Mouse (Mus musculus) hindbrain, embryonic 14.5 days (tissue): ENCODE measurements around the gene Fbxo3. TPM values are rescaled to one million over a fixed set of nuclear protein-coding genes. Genes with fewer than 3 reads are reported as not detected.
A peak's percentile ranks its signal among the peaks of the same experiment; 100 is the strongest.
"Not testable (repeated sequence)": the region's sequence is repeated elsewhere in the genome, so short reads cannot be mapped to it uniquely, and the experiment has no call there.

Source experiments
- ATAC-seq: fragments of 200-750 bp; cut with Nextera tagmentation; 2 replicates; pipeline ENCODE4 v1.8.0; 2017; ENCODE audit warnings: moderate number of reproducible peaks, mild to moderate bottlenecking, moderate TSS enrichment, moderate library complexity; ENCODE audit not compliant: low FRiP score
- DNase-seq: peaks from one replicate; pipeline ENCODE4 v3.0.0-alpha.2; 2015; ENCODE audit warnings: low spot score
- H3K27ac ChIP-seq: fragments of 300-500 bp; sonication (generic); 2 replicates; pipeline ENCODE4 v1.5.1; 2014; ENCODE audit warnings: mild to moderate bottlenecking, moderate library complexity
- H3K27me3 ChIP-seq: fragments of 300-500 bp; sonication (generic); 2 replicates; pipeline ENCODE4 v1.6.1; 2014; ENCODE audit warnings: mild to moderate bottlenecking, low read length, mixed read lengths; ENCODE audit not compliant: control insufficient read depth, insufficient read depth
- H3K36me3 ChIP-seq: fragments of 300-500 bp; sonication (generic); replicated peaks from 2 replicates; pipeline ENCODE4 v1.6.1; 2014; ENCODE audit not compliant: control insufficient read depth, insufficient read depth
- H3K4me1 ChIP-seq: fragments of 300-500 bp; sonication (generic); replicated peaks from 2 replicates; pipeline ENCODE4 v1.6.1; 2014; ENCODE audit warnings: antibody characterized with exemption, low read length, mixed read lengths; ENCODE audit not compliant: control insufficient read depth, insufficient read depth
- H3K4me2 ChIP-seq: fragments of 300-500 bp; sonication (generic); replicated peaks from 2 replicates; pipeline ENCODE4 v1.6.1; 2014; ENCODE audit warnings: mild to moderate bottlenecking, moderate library complexity
- H3K4me3 ChIP-seq: fragments of 300-500 bp; sonication (generic); replicated peaks from 2 replicates; pipeline ENCODE4 v1.5.1; 2014; ENCODE audit warnings: mild to moderate bottlenecking, low read length
- H3K9ac ChIP-seq: fragments of 300-500 bp; sonication (generic); 2 replicates; pipeline ENCODE4 v1.6.1; 2014
- H3K9me3 ChIP-seq: fragments of 300-500 bp; sonication (generic); 2 replicates; pipeline ENCODE4 v1.6.1; 2016; ENCODE audit warnings: low read length; ENCODE audit not compliant: control insufficient read depth
- WGBS: fragments of 180-500 bp; shearing (Covaris S2); extraction: QIAGEN DNeasy Blood & Tissue Kit; methylation state at CpG from one replicate; pipeline ENCODE4 v1.1.7; 2014; 5-methylcytosine and 5-hydroxymethylcytosine counted together
- polyA plus RNA-seq: library from polyadenylated mRNA; unstranded; fragments of >200 nt; fragmentation: Nextera tagmentation; extraction: Ambion mirVana; gene quantifications from 2 replicates; pipeline ENCODE4 v1.2.1, GENCODE M21; 2014

The Fbxo3 gene
- polyA plus RNA-seq, 1 experiment from 2014 or later: 68.3 TPM

- Histone ChIP-seq H3K9ac (no peak overlapping the region), H3K9me3 (no peaks in the 10 kb centered on the region), H3K27ac (no peak overlapping the region), H3K4me3 (no peak overlapping the region), H3K4me1 (no peaks in the 10 kb centered on the region), H3K4me2 (no peak overlapping the region), H3K27me3 (no peaks in the 10 kb centered on the region), H3K36me3 (peaks cover 55% of the 10 kb centered on the region)
- ATAC-seq (no peak), DNase-seq (no peak)
- 88% methylated on average over 1 of the region's 1 CpGs for WGBS
Measured at GRCm38 (mm10) chr2:104058381-104058780, 30.9 kb downstream of the Fbxo3 start.

GRCm38 (mm10) chr2:104058954-104059353, 31.4 kb downstream of the Fbxo3 start:
- H3K27ac ChIP-seq: no peak overlapping the region

GRCm38 (mm10) chr2:104059786-104060185, 32.3 kb downstream of the Fbxo3 start:
- H3K36me3 ChIP-seq: peaks cover 41% of the 10 kb centered on the region
- 85% methylated on average over 10 of the region's 10 CpGs for WGBS
- no peak overlapping the region for H3K9ac ChIP-seq
- H3K27me3 ChIP-seq: no peaks in the 10 kb centered on the region
- H3K4me3 ChIP-seq: no peak overlapping the region
- no peak overlapping the region for H3K4me2 ChIP-seq
- H3K27ac ChIP-seq: no peak overlapping the region
- ATAC-seq (no peak), DNase-seq (no peak)
- H3K9me3 ChIP-seq: no peaks in the 10 kb centered on the region
- H3K4me1 ChIP-seq: no peaks in the 10 kb centered on the region

More at GRCm38 (mm10) chr2:104058954-104059353, 31.4 kb downstream of the Fbxo3 start:
- Histone ChIP-seq H3K9ac (no peak overlapping the region), H3K4me1 (no peaks in the 10 kb centered on the region), H3K27me3 (no peaks in the 10 kb centered on the region), H3K36me3 (peaks cover 50% of the 10 kb centered on the region), H3K4me3 (no peak overlapping the region), H3K9me3 (no peaks in the 10 kb centered on the region), H3K4me2 (no peak overlapping the region)
- WGBS: 95% methylated on average over 4 of the region's 4 CpGs
- DNase-seq (no peak), ATAC-seq (no peak)

- DNase-seq (no peak), ATAC-seq (no peak)
- Histone ChIP-seq H3K4me2 (no peak overlapping the region), H3K27ac (no peak overlapping the region), H3K36me3 (peaks cover 29% of the 10 kb centered on the region), H3K4me3 (no peak overlapping the region), H3K9ac (no peak overlapping the region), H3K9me3 (no peaks in the 10 kb centered on the region), H3K27me3 (no peaks in the 10 kb centered on the region), H3K4me1 (no peaks in the 10 kb centered on the region)
- WGBS: 96% methylated on average over 6 of the region's 6 CpGs
Measured at GRCm38 (mm10) chr2:104060996-104061395, 33.5 kb downstream of the Fbxo3 start.

- H3K36me3 ChIP-seq: peaks cover 29% of the 10 kb centered on the region
- no peaks in the 10 kb centered on the region for H3K27me3 ChIP-seq
- ATAC-seq (no peak), DNase-seq (no peak)
- H3K9me3 ChIP-seq: no peaks in the 10 kb centered on the region
- no peak overlapping the region for H3K27ac ChIP-seq
- no peak overlapping the region for H3K9ac ChIP-seq
- H3K4me1 ChIP-seq: no peaks in the 10 kb centered on the region
- no peak overlapping the region for H3K4me2 ChIP-seq
- H3K4me3 ChIP-seq: no peak overlapping the region
Measured at GRCm38 (mm10) chr2:104062665-104063064, 35.1 kb downstream of the Fbxo3 start.

GRCm38 (mm10) chr2:104064152-104064551, 36.6 kb downstream of the Fbxo3 start:
- Histone ChIP-seq H3K4me2 (no peak overlapping the region), H3K9me3 (no peaks in the 10 kb centered on the region), H3K27me3 (no peaks in the 10 kb centered on the region), H3K27ac (no peak overlapping the region), H3K36me3 (peaks cover 22% of the 10 kb centered on the region), H3K4me1 (no peaks in the 10 kb centered on the region), H3K9ac (no peak overlapping the region), H3K4me3 (no peak overlapping the region)
- DNase-seq (no peak), ATAC-seq (no peak)
- WGBS: 91% methylated on average over 2 of the region's 2 CpGs

- not testable (repeated sequence) for DNase-seq, H3K27me3 ChIP-seq, H3K9me3 ChIP-seq, H3K4me1 ChIP-seq, H3K27ac ChIP-seq, ATAC-seq, H3K4me3 ChIP-seq, H3K4me2 ChIP-seq, H3K9ac ChIP-seq
- H3K36me3 ChIP-seq: peaks cover 12% of the 10 kb centered on the region
- 91% methylated on average over 5 of the region's 6 CpGs for WGBS
Measured at GRCm38 (mm10) chr2:104065526-104065925, 38.0 kb downstream of the Fbxo3 start, which contains the start of gene Gm10912. Gm10912 (plus strand) TSS chr2:104065826.

- 81% methylated on average over 7 of the region's 7 CpGs for WGBS
Measured at GRCm38 (mm10) chr2:104068450-104068849, 40.9 kb downstream of the Fbxo3 start, which contains the start of gene Gm10799. Gm10799 (minus strand) TSS chr2:104068550.

GRCm38 (mm10) chr2:104069704-104070185, 42.2 kb downstream of the Fbxo3 start, which contains the start of gene Cd59b:
Cd59b (plus strand) TSS chr2:104069849.
- Histone ChIP-seq H3K9ac (no peak within 1 kb of the TSS), H3K9me3 (no peaks in the 10 kb centered on the region), H3K4me1 (peaks cover 4% of the 10 kb centered on the region; the same call in 1 of the 2 replicates), H3K27ac (no peak within 1 kb of the TSS), H3K4me3 (peak within 1 kb of the TSS; percentile 31), H3K36me3 (no peaks in the 10 kb centered on the region), H3K27me3 (no peaks in the 10 kb centered on the region), H3K4me2 (peak within 1 kb of the TSS; percentile 52)
- ATAC-seq: peak; percentile 79
- DNase-seq: peak; percentile 40
- WGBS: 4% methylated on average over 13 of the region's 13 CpGs

More at GRCm38 (mm10) chr2:104068450-104068849, 40.9 kb downstream of the Fbxo3 start, which contains the start of gene Gm10799:
- H3K4me2 ChIP-seq: 0 out of 2 replicates have a peak within 1 kb of the TSS, but pooled peaks have one; percentile 52
- H3K36me3 ChIP-seq, H3K27ac ChIP-seq, H3K27me3 ChIP-seq, H3K4me1 ChIP-seq, H3K4me3 ChIP-seq, ATAC-seq, H3K9ac ChIP-seq, DNase-seq, H3K9me3 ChIP-seq: not testable (repeated sequence)

GRCm38 (mm10) chr2:104078285-104078684, 50.8 kb downstream of the Fbxo3 start:
- not testable (repeated sequence) for DNase-seq, H3K4me3 ChIP-seq, H3K27ac ChIP-seq, H3K36me3 ChIP-seq, H3K4me1 ChIP-seq, H3K9me3 ChIP-seq, H3K4me2 ChIP-seq, H3K9ac ChIP-seq, ATAC-seq, H3K27me3 ChIP-seq
- 83% methylated on average over 5 of the region's 5 CpGs for WGBS
